Mouse (Mus musculus): Measurements from ENCODE around the gene Gm49673.
"Not testable (repeated sequence)": the region's sequence is repeated elsewhere in the genome, so short reads cannot be mapped to it uniquely, and the experiment has no call there.

Gm49673 gene

GRCm38 (mm10) chr17:8147439-8148316 lies at the start of gene Gm49673, which contains the start of gene Rnaset2a:
Gene Gm49673 (minus strand): TSS chr17:8147788.
Gene Rnaset2a (minus strand): TSS chr17:8148097.
- peak; percentile 60 to 65 for DNase-seq (ENCODE audit: low spot score in 2 of 2)

- peak in 1 of 2 experiments; percentile 46 for DNase-seq (ENCODE audit: low spot score in 2 of 2)
Observed at GRCm38 (mm10) chr17:8195685-8196376, 48.2 kb upstream of the Gm49673 start.

- DNase-seq (ENCODE audit: low spot score in 2 of 2): no peak
Observed at GRCm38 (mm10) chr17:8193678-8194077, 46.1 kb upstream of the Gm49673 start.

GRCm38 (mm10) chr17:8184217-8184616 lies 36.6 kb upstream of the Gm49673 start:
- no peak for DNase-seq (ENCODE audit: low spot score in 2 of 2)

GRCm38 (mm10) chr17:8183815-8184214 lies 36.2 kb upstream of the Gm49673 start:
- DNase-seq (ENCODE audit: low spot score in 2 of 2): no peak

GRCm38 (mm10) chr17:8177090-8177489 lies 29.5 kb upstream of the Gm49673 start:
- DNase-seq (ENCODE audit: low spot score in 2 of 2): no peak

- no peak for DNase-seq (ENCODE audit: low spot score in 2 of 2)
Observed at GRCm38 (mm10) chr17:8171081-8171480, 23.5 kb upstream of the Gm49673 start.

- DNase-seq (ENCODE audit: low spot score in 2 of 2): peak; percentile 17 to 42
Observed at GRCm38 (mm10) chr17:8170331-8170730, 22.7 kb upstream of the Gm49673 start.

GRCm38 (mm10) chr17:8167436-8167835 lies 19.8 kb upstream of the Gm49673 start:
- not testable (repeated sequence) for DNase-seq (ENCODE audit: low spot score in 2 of 2)

- DNase-seq (ENCODE audit: low spot score in 2 of 2): not testable (repeated sequence)
Observed at GRCm38 (mm10) chr17:8166454-8166853, 18.9 kb upstream of the Gm49673 start.

GRCm38 (mm10) chr17:8165977-8166376 lies 18.4 kb upstream of the Gm49673 start:
- peak in 1 of 2 experiments; percentile 17 for DNase-seq (ENCODE audit: low spot score in 2 of 2)

GRCm38 (mm10) chr17:8165608-8165945 lies 18.0 kb upstream of the Gm49673 start:
- peak; percentile 46 to 53 for DNase-seq (ENCODE audit: low spot score in 2 of 2)

- DNase-seq (ENCODE audit: low spot score in 2 of 2): peak; percentile 89 to 90
Observed at GRCm38 (mm10) chr17:8164701-8165607, 17.4 kb upstream of the Gm49673 start, which contains the start of gene Fgfr1op. Gene Fgfr1op (plus strand): TSS chr17:8165501.

GRCm38 (mm10) chr17:8160969-8161368 lies 13.4 kb upstream of the Gm49673 start:
- DNase-seq (ENCODE audit: low spot score in 2 of 2): peak in 1 of 2 experiments; percentile 51

GRCm38 (mm10) chr17:8158627-8159026 lies 11.0 kb upstream of the Gm49673 start:
- peak in 1 of 2 experiments; percentile 18 for DNase-seq (ENCODE audit: low spot score in 2 of 2)

- DNase-seq (ENCODE audit: low spot score in 2 of 2): not testable (repeated sequence)
Observed at GRCm38 (mm10) chr17:8155982-8156381, 8.4 kb upstream of the Gm49673 start.

GRCm38 (mm10) chr17:8155010-8155409 lies 7.4 kb upstream of the Gm49673 start:
- DNase-seq (ENCODE audit: low spot score in 2 of 2): not testable (repeated sequence)

GRCm38 (mm10) chr17:8146931-8147330 lies 657 bp downstream of the Gm49673 start:
- not testable (repeated sequence) for DNase-seq (ENCODE audit: low spot score in 2 of 2)

GRCm38 (mm10) chr17:8143802-8144673 lies 3.5 kb downstream of the Gm49673 start:
- peak; percentile 22 to 54 for DNase-seq (ENCODE audit: low spot score in 2 of 2)

- not testable (repeated sequence) for DNase-seq (ENCODE audit: low spot score in 2 of 2)
Observed at GRCm38 (mm10) chr17:8140210-8140609, 7.4 kb downstream of the Gm49673 start.

All from natural killer cell, adult 2 months (primary cell).